Mouse (Mus musculus): ENCODE measurements at regions not wholly inside any gene's neighbourhood (a gene's known extent, or its start where the extent isn't known, plus 50 kb on each side); places are given as distances from the start of the nearest gene placed in this dataset.

- no peak for ATAC-seq
- Histone ChIP-seq H3K9ac (ENCODE audit: low read depth, low read length) (no peak overlapping the region), H3K36me3 (ENCODE audit: control insufficient read depth, insufficient read depth, low read length) (no peaks in the 10 kb centered on the region), H3K27me3 (ENCODE audit: control insufficient read depth, insufficient read depth, low read depth, low read length) (no peaks in the 10 kb centered on the region; the same call in 1 of the 2 replicates), H3K4me1 (ENCODE audit: control insufficient read depth, insufficient read depth, low read length) (no peaks in the 10 kb centered on the region), H3K27ac (ENCODE audit: low read length) (no peak overlapping the region), H3K9me3 (replicated peaks; ENCODE audit: control insufficient read depth, low read length, poor library complexity, severe bottlenecking) (no peaks in the 10 kb centered on the region), H3K4me3 (ENCODE audit: low read depth, low read length) (no peak overlapping the region), H3K4me2 (ENCODE audit: low read length) (no peak overlapping the region)
- WGBS = 95% methylated on average over 3 of the region's 3 CpGs
Observed at GRCm38 (mm10) chr9:61666761-61667332, 247.5 kb downstream of the Rplp1 start.

GRCm38 (mm10) chr9:61666118-61666517 is 248.2 kb downstream of the Rplp1 start:
- Histone ChIP-seq H3K4me2 (ENCODE audit: low read length) (no peak overlapping the region), H3K4me3 (ENCODE audit: low read depth, low read length) (no peak overlapping the region), H3K27ac (ENCODE audit: low read length) (no peak overlapping the region), H3K36me3 (ENCODE audit: control insufficient read depth, insufficient read depth, low read length) (no peaks in the 10 kb centered on the region), H3K9me3 (replicated peaks; ENCODE audit: control insufficient read depth, low read length, poor library complexity, severe bottlenecking) (no peaks in the 10 kb centered on the region), H3K27me3 (ENCODE audit: control insufficient read depth, insufficient read depth, low read depth, low read length) (no peaks in the 10 kb centered on the region; the same call in 1 of the 2 replicates), H3K9ac (ENCODE audit: low read depth, low read length) (no peak overlapping the region), H3K4me1 (ENCODE audit: control insufficient read depth, insufficient read depth, low read length) (no peaks in the 10 kb centered on the region)
- WGBS = 91% methylated on average over 6 of the region's 6 CpGs
- ATAC-seq = no peak

- H3K9me3 ChIP-seq (replicated peaks; ENCODE audit: control insufficient read depth, low read length, poor library complexity, severe bottlenecking) = no peaks in the 10 kb centered on the region
- WGBS = 93% methylated on average over 5 of the region's 5 CpGs
- H3K36me3 ChIP-seq (ENCODE audit: control insufficient read depth, insufficient read depth, low read length) = no peaks in the 10 kb centered on the region
- H3K27me3 ChIP-seq (ENCODE audit: control insufficient read depth, insufficient read depth, low read depth, low read length) = no peaks in the 10 kb centered on the region; the same call in 1 of the 2 replicates
- no peak overlapping the region for H3K4me2 ChIP-seq (ENCODE audit: low read length)
- ATAC-seq = no peak
- H3K9ac ChIP-seq (ENCODE audit: low read depth, low read length) = no peak overlapping the region
- no peaks in the 10 kb centered on the region for H3K4me1 ChIP-seq (ENCODE audit: control insufficient read depth, insufficient read depth, low read length)
- H3K4me3 ChIP-seq (ENCODE audit: low read depth, low read length) = no peak overlapping the region
- H3K27ac ChIP-seq (ENCODE audit: low read length) = no peak overlapping the region
Observed at GRCm38 (mm10) chr9:61665254-61665653, 249.1 kb downstream of the Rplp1 start.

GRCm38 (mm10) chr9:61664000-61664622 is 250.2 kb downstream of the Rplp1 start:
- no peak overlapping the region for H3K4me3 ChIP-seq (ENCODE audit: low read depth, low read length)
- no peak overlapping the region for H3K9ac ChIP-seq (ENCODE audit: low read depth, low read length)
- no peaks in the 10 kb centered on the region for H3K9me3 ChIP-seq (replicated peaks; ENCODE audit: control insufficient read depth, low read length, poor library complexity, severe bottlenecking)
- no peaks in the 10 kb centered on the region for H3K36me3 ChIP-seq (ENCODE audit: control insufficient read depth, insufficient read depth, low read length)
- no peaks in the 10 kb centered on the region; the same call in 1 of the 2 replicates for H3K27me3 ChIP-seq (ENCODE audit: control insufficient read depth, insufficient read depth, low read depth, low read length)
- H3K4me1 ChIP-seq (ENCODE audit: control insufficient read depth, insufficient read depth, low read length) = no peaks in the 10 kb centered on the region
- 88% methylated on average over 10 of the region's 10 CpGs for WGBS
- no peak for ATAC-seq
- no peak overlapping the region for H3K27ac ChIP-seq (ENCODE audit: low read length)
- H3K4me2 ChIP-seq (ENCODE audit: low read length) = no peak overlapping the region

- 75% methylated on average over 12 of the region's 12 CpGs for WGBS
- H3K9ac ChIP-seq (ENCODE audit: low read depth, low read length) = no peak overlapping the region
- ATAC-seq = no peak
- no peaks in the 10 kb centered on the region for H3K4me1 ChIP-seq (ENCODE audit: control insufficient read depth, insufficient read depth, low read length)
- H3K36me3 ChIP-seq (ENCODE audit: control insufficient read depth, insufficient read depth, low read length) = no peaks in the 10 kb centered on the region
- no peaks in the 10 kb centered on the region; the same call in 1 of the 2 replicates for H3K27me3 ChIP-seq (ENCODE audit: control insufficient read depth, insufficient read depth, low read depth, low read length)
- H3K4me2 ChIP-seq (ENCODE audit: low read length) = no peak overlapping the region
- no peaks in the 10 kb centered on the region for H3K9me3 ChIP-seq (replicated peaks; ENCODE audit: control insufficient read depth, low read length, poor library complexity, severe bottlenecking)
- no peak overlapping the region for H3K4me3 ChIP-seq (ENCODE audit: low read depth, low read length)
- H3K27ac ChIP-seq (ENCODE audit: low read length) = no peak overlapping the region
Observed at GRCm38 (mm10) chr9:61662055-61663028, 252.0 kb downstream of the Rplp1 start.

GRCm38 (mm10) chr9:61660191-61660590 is 254.2 kb downstream of the Rplp1 start:
- 87% methylated on average over 3 of the region's 3 CpGs for WGBS

GRCm38 (mm10) chr9:61657996-61658395 is 256.3 kb downstream of the Rplp1 start:
- ATAC-seq = no peak
- H3K4me2 ChIP-seq (ENCODE audit: low read length) = no peak overlapping the region
- H3K27me3 ChIP-seq (ENCODE audit: control insufficient read depth, insufficient read depth, low read depth, low read length) = no peaks in the 10 kb centered on the region; the same call in 1 of the 2 replicates
- no peaks in the 10 kb centered on the region for H3K4me1 ChIP-seq (ENCODE audit: control insufficient read depth, insufficient read depth, low read length)
- no peak overlapping the region for H3K9ac ChIP-seq (ENCODE audit: low read depth, low read length)
- H3K36me3 ChIP-seq (ENCODE audit: control insufficient read depth, insufficient read depth, low read length) = no peaks in the 10 kb centered on the region
- H3K27ac ChIP-seq (ENCODE audit: low read length) = no peak overlapping the region
- WGBS = 91% methylated on average over 8 of the region's 8 CpGs
- no peaks in the 10 kb centered on the region for H3K9me3 ChIP-seq (replicated peaks; ENCODE audit: control insufficient read depth, low read length, poor library complexity, severe bottlenecking)
- no peak overlapping the region for H3K4me3 ChIP-seq (ENCODE audit: low read depth, low read length)

More at GRCm38 (mm10) chr9:61660191-61660590, 254.2 kb downstream of the Rplp1 start:
- Histone ChIP-seq H3K4me3 (ENCODE audit: low read depth, low read length) (no peak overlapping the region), H3K4me2 (ENCODE audit: low read length) (no peak overlapping the region), H3K27me3 (ENCODE audit: control insufficient read depth, insufficient read depth, low read depth, low read length) (no peaks in the 10 kb centered on the region; the same call in 1 of the 2 replicates), H3K4me1 (ENCODE audit: control insufficient read depth, insufficient read depth, low read length) (no peaks in the 10 kb centered on the region), H3K9me3 (replicated peaks; ENCODE audit: control insufficient read depth, low read length, poor library complexity, severe bottlenecking) (no peaks in the 10 kb centered on the region), H3K36me3 (ENCODE audit: control insufficient read depth, insufficient read depth, low read length) (no peaks in the 10 kb centered on the region), H3K27ac (ENCODE audit: low read length) (no peak overlapping the region), H3K9ac (ENCODE audit: low read depth, low read length) (no peak overlapping the region)
- no peak for ATAC-seq

- Histone ChIP-seq H3K4me2 (ENCODE audit: low read length) (no peak overlapping the region), H3K27ac (ENCODE audit: low read length) (no peak overlapping the region), H3K9ac (ENCODE audit: low read depth, low read length) (no peak overlapping the region), H3K4me1 (ENCODE audit: control insufficient read depth, insufficient read depth, low read length) (no peaks in the 10 kb centered on the region), H3K36me3 (ENCODE audit: control insufficient read depth, insufficient read depth, low read length) (no peaks in the 10 kb centered on the region), H3K27me3 (ENCODE audit: control insufficient read depth, insufficient read depth, low read depth, low read length) (no peaks in the 10 kb centered on the region; the same call in 1 of the 2 replicates), H3K9me3 (replicated peaks; ENCODE audit: control insufficient read depth, low read length, poor library complexity, severe bottlenecking) (no peaks in the 10 kb centered on the region), H3K4me3 (ENCODE audit: low read depth, low read length) (no peak overlapping the region)
- 75% methylated on average over 9 of the region's 9 CpGs for WGBS
- ATAC-seq = no peak
Observed at GRCm38 (mm10) chr9:61655433-61655981, 258.8 kb downstream of the Rplp1 start.
